Mouse (Mus musculus) frontal cortex, postnatal 14 days (tissue): ENCODE measurements around the gene Akap13.
"Not testable (repeated sequence)": the region's sequence is repeated elsewhere in the genome, so short reads cannot be mapped to it uniquely, and the experiment has no call there.

ENCODE experiments used
- DNase-seq, 2 experiments: peaks; one replicate each; pipeline ENCODE4 v3.0.0; 2022; ENCODE audit warnings: low spot score in 2 of 2

The Akap13 gene

GRCm38 (mm10) chr7:75596058-75596748, 140.9 kb downstream of the Akap13 start:
- no peak for DNase-seq

- DNase-seq: no peak
Measured at GRCm38 (mm10) chr7:75597840-75598239, 142.5 kb downstream of the Akap13 start.

GRCm38 (mm10) chr7:75600360-75601075, 145.2 kb downstream of the Akap13 start:
- no peak for DNase-seq

DNA sequence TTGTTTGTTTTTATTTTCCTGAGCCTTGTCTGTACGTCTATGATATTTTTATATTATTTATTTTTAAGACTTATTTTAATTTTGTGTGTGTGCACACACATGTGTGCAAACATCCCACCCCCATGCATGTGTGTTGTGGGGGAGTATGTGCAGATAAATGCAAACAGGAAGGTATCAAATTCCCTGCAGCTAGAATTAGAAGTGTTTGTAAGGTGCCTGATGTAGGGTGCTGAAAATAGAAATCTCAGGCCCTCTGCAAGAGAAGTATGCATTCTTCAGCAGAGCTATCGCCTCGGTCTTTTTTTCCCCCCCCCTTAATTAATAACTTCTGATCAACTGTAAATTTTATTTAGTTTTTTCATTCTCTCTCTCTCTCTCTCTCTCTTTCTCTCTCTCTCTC, 151.9 kb downstream of the Akap13 start:
- no peak for DNase-seq

DNA sequence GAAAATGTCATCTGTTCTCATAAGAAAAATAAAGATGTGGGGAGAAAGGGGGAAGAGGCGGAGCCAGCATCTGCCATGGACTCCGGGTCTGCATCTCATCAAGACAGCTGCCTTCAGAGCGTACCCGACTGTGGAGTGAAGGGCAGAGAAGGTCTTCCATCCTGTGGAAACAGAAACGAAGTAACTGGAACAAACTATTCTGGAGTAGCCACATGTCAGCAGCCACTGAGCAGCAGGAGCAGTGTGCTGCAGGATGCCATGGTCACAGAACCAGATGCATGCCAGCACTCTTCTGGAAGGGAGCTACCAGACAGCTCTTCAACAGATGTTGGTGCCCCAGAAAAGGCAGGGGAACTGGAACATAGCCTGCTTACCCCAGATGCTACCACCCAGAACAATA, 153.4 kb downstream of the Akap13 start:
- DNase-seq: no peak

DNA sequence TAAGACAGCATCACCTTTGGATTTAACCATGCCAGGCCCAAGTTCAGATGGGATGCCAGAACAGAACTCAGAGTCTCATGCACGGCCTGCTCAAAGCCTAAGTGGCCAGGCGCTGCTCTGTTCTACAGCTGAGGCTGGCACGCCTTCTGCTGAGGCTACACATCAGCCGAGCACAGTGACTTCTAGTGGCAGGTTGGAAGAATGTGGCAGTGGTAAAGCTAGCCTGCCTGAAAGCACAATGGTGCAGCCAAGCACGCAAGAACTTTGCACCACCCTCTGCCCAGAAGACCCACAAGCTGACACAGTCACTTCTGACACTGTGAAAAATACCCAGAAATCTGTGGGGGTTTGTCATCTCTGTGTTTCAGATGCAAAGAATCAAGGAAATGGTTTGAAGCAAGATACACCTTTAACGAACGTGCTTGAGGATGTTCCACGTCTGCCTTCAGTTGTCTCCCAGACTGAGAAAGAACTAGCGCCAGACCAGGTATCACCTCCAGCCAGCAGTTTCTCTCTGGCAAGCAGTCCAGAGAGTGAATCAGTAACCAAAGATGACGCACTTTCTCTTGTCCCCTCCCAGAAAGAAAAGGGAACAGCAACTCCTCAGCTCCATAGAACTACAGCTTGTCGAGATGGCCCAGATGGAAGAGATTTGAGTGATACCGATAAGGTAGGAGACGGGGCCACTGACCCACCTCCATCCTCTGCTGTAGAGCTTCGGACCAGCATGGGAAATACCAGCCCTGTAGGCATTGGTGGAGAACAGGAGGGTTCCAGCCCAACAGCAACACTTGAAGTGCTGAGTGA, 154.3 kb downstream of the Akap13 start:
- DNase-seq: no peak

DNA sequence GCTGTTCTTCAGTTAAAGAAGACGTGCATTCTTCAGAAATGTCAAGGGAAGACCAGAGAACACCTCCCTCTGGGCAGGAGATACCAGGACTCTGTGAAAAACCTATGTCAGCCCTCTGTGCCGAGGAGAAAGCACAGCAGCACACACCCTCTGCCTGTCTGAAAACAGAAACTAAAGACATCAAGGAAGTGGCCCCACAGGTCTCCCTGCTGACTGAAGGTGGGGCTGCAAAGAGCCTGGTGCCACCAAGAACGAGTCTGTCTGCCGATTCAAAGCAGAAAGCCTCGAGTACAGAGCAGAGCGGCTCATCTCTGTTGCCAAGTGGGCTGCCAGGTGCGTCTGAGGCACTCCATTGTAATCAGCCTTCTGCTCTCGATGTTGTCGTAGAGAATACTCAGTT, 155.1 kb downstream of the Akap13 start:
- no peak for DNase-seq

DNA sequence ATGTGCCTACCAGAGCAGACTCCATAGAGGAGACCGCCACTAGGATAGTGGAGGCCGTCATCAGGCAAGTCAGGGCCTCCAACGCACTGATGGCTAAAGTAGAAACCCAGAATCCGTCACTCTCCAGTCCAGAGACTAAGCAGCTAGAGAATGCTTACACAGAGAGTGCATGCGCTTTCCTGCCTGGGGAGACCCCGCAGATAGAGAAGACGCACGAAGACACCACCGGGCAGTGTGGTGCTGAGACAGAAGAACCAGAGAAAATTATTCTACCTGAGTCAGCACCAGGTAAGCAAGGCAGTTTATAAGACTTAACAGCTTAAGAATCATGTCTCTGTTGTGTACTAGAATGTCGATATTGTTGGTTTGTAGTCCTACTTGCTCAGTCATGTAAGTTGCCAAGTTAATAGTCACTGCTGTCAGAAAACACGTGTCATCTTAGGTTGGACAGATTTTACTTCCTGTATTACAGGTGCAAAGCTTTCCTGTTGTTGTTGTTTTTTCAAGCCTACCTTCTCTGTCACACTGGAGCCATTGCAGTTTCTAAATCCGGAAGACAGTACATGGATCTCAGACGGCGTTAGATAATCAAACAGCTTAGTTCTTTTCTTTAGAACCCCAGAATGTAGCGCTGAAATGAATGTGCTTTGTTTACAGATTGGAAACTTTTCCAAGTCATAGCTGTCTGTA, 156.1 kb downstream of the Akap13 start:
- no peak for DNase-seq

- DNase-seq: no peak
Measured at GRCm38 (mm10) chr7:75612000-75612682, 156.8 kb downstream of the Akap13 start.

- DNase-seq: no peak
Measured at GRCm38 (mm10) chr7:75612683-75613053, 157.3 kb downstream of the Akap13 start.

GRCm38 (mm10) chr7:75613240-75613639, 157.9 kb downstream of the Akap13 start:
- no peak for DNase-seq

GRCm38 (mm10) chr7:75614826-75615225, 159.5 kb downstream of the Akap13 start:
- DNase-seq: no peak

GRCm38 (mm10) chr7:75617246-75617645, 161.9 kb downstream of the Akap13 start:
- not testable (repeated sequence) for DNase-seq

GRCm38 (mm10) chr7:75618699-75619098, 163.4 kb downstream of the Akap13 start:
- DNase-seq: no peak

DNA sequence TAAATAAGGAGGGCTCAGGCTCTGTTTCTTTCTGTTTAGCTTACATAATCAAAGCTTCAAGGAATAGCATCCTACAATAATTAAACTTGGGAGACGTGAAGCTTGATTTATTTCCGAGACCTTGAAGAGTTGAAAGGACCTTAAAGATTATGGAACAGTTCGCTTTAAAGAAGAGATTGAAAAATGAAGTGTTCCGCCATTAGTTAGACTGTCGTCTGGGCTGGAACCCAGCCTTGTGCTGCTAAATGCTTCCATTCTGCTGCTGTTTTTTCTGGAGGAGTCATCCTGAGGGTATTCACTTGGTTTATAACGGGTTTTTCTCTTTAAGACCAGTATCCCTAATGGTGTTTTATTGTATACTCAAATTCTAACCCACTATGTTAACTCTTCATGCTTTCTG, 164.5 kb downstream of the Akap13 start:
- DNase-seq: no peak

DNA sequence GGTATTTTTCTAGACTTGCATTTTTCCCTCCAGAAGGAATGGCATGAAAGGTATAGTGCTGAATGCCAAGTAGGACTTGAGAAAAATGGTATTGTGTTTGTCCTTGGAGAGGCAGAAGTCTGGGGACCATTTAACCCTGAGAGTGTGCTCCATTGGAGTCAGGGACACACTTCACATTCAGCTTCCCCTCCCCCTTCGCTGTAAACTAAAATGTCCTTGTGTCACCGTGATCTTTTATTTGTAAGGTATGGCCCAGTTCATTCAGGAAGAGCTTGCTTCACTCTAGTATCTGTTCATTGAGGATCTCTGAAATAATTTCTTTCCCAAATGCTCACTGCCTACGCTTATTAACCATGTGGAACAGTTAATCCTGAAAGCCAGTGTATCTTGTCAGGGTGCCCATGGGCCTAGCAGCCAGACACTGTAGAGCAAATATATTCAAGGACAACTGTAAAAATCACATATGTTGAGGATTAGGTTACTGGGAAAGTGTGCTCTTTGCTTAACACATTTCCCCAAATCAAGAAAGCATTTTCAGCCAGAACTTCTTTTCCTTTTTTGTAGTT, 165.1 kb downstream of the Akap13 start:
- no peak for DNase-seq

- DNase-seq: no peak
Measured at GRCm38 (mm10) chr7:75620976-75621375, 165.6 kb downstream of the Akap13 start.

GRCm38 (mm10) chr7:75627831-75628230, 172.5 kb downstream of the Akap13 start:
- DNase-seq: no peak

DNA sequence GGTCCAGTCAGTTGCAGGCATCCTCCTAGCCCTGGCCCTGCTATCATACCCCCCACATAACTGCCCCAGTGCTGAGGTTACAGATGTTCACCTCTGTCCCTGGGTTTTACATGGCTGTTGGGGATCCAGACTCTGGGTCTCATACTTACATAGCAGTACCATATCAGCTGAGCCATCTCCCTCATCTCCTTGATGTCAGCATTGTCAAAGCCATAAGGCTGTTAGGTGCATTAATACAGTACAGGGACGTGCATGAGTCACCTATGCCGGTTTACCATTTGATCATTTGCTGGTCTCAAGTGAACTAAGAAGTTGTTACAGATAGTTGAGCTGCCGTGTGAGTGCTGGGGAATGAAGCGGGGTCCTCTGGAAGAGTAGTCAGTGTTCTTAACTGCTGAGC, 174.3 kb downstream of the Akap13 start:
- no peak for DNase-seq

- DNase-seq: no peak
Measured at GRCm38 (mm10) chr7:75632941-75633340, 177.6 kb downstream of the Akap13 start.

DNA sequence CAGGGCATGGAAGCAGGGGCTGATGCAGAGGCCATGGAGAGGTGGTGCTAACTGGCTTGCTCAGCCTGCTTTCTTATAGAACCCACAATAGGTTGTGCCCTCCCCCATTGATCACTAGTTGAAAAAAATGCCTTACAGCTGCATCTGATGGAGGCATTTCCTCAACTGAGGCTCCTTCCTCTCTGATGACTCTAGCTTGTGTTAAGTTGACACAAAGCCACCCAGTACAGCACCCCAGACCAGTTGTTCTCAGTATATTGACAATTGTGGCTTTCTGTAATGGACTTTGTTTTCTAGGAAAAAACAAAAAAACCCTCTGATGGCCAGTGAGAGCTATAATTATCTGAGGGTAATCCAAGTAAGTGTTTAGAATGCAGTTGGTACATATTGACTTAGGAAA, 178.1 kb downstream of the Akap13 start:
- no peak for DNase-seq
